Mouse (Mus musculus) A20 (cell line): ENCODE measurements around the gene Fgf10.

ENCODE experiments used
- DNase-seq: peaks from one replicate; pipeline ENCODE4 v3.0.0-alpha.2; 2011; ENCODE audit warnings: low read depth, low spot score

The Fgf10 gene

GRCm38 (mm10) chr13:118716726-118717125 is 47.1 kb downstream of the Fgf10 start:
- DNase-seq = no peak

GRCm38 (mm10) chr13:118718396-118718795 is 48.8 kb downstream of the Fgf10 start:
- no peak for DNase-seq

- DNase-seq = no peak
Measured at GRCm38 (mm10) chr13:118721668-118722067, 52.1 kb downstream of the Fgf10 start.

- no peak for DNase-seq
Measured at GRCm38 (mm10) chr13:118731850-118732552, 62.4 kb downstream of the Fgf10 start.

GRCm38 (mm10) chr13:118739854-118740411 is 70.3 kb downstream of the Fgf10 start:
- DNase-seq = no peak

GRCm38 (mm10) chr13:118742788-118743187 is 73.2 kb downstream of the Fgf10 start:
- DNase-seq = no peak

GRCm38 (mm10) chr13:118744806-118745205 is 75.2 kb downstream of the Fgf10 start:
- DNase-seq = no peak

- no peak for DNase-seq
Measured at GRCm38 (mm10) chr13:118746427-118746826, 76.8 kb downstream of the Fgf10 start.

GRCm38 (mm10) chr13:118754024-118754423 is 84.4 kb downstream of the Fgf10 start:
- DNase-seq = no peak

- no peak for DNase-seq
Measured at GRCm38 (mm10) chr13:118759021-118759420, 89.4 kb downstream of the Fgf10 start.

- DNase-seq = peak; percentile 2
Measured at GRCm38 (mm10) chr13:118762982-118763381, 93.4 kb downstream of the Fgf10 start.

GRCm38 (mm10) chr13:118772188-118772587 is 102.6 kb downstream of the Fgf10 start:
- no peak for DNase-seq

GRCm38 (mm10) chr13:118775148-118775547 is 105.6 kb downstream of the Fgf10 start:
- DNase-seq = no peak

- no peak for DNase-seq
Measured at GRCm38 (mm10) chr13:118779161-118779560, 109.6 kb downstream of the Fgf10 start.

GRCm38 (mm10) chr13:118791753-118792152 is 122.2 kb downstream of the Fgf10 start:
- no peak for DNase-seq

- no peak for DNase-seq
Measured at GRCm38 (mm10) chr13:118792198-118792597, 122.6 kb downstream of the Fgf10 start.

GRCm38 (mm10) chr13:118800176-118800575 is 130.6 kb downstream of the Fgf10 start:
- DNase-seq = no peak

GRCm38 (mm10) chr13:118806662-118807061 is 137.1 kb downstream of the Fgf10 start:
- DNase-seq = no peak

- DNase-seq = no peak
Measured at GRCm38 (mm10) chr13:118819785-118820184, 150.2 kb downstream of the Fgf10 start.

- no peak for DNase-seq
Measured at GRCm38 (mm10) chr13:118823113-118823512, 153.5 kb downstream of the Fgf10 start.

GRCm38 (mm10) chr13:118825102-118825501 is 155.5 kb downstream of the Fgf10 start:
- DNase-seq = no peak

- DNase-seq = no peak
Measured at GRCm38 (mm10) chr13:118828604-118829381, 159.2 kb downstream of the Fgf10 start.

- no peak for DNase-seq
Measured at GRCm38 (mm10) chr13:118834021-118834420, 164.4 kb downstream of the Fgf10 start.
